Mouse (Mus musculus) kidney, embryonic 15.5 days (tissue): ENCODE measurements around the gene Dgkq. TPM values are rescaled to one million over a fixed set of nuclear protein-coding genes. Genes with fewer than 3 reads are reported as not detected.

ENCODE experiments used
- ATAC-seq: fragments of 200-750 bp; cut with Nextera tagmentation; replicated peaks from 2 replicates; pipeline ENCODE4 v1.8.0; 2017; ENCODE audit warnings: moderate TSS enrichment; ENCODE audit not compliant: low FRiP score
- H3K27ac ChIP-seq: fragments of 300-500 bp; sonication (generic); 2 replicates; pipeline ENCODE4 v1.5.1; 2015; ENCODE audit warnings: mild to moderate bottlenecking, inconsistent platforms
- H3K27me3 ChIP-seq: fragments of 300-500 bp; sonication (generic); 2 replicates; pipeline ENCODE4 v1.6.1; 2015; ENCODE audit warnings: inconsistent platforms
- H3K36me3 ChIP-seq: fragments of 300-500 bp; sonication (generic); 2 replicates; pipeline ENCODE4 v1.6.1; 2015; ENCODE audit warnings: inconsistent platforms
- H3K4me1 ChIP-seq: fragments of 300-500 bp; sonication (generic); 2 replicates; pipeline ENCODE4 v1.6.1; 2015; ENCODE audit warnings: inconsistent platforms
- H3K4me2 ChIP-seq: fragments of 300-500 bp; sonication (generic); 2 replicates; pipeline ENCODE4 v1.6.1; 2015; ENCODE audit warnings: moderate library complexity, mild to moderate bottlenecking, inconsistent platforms
- H3K4me3 ChIP-seq: fragments of 300-500 bp; sonication (generic); replicated peaks from 2 replicates; pipeline ENCODE4 v1.5.1; 2015; ENCODE audit warnings: mild to moderate bottlenecking, inconsistent platforms
- H3K9ac ChIP-seq: fragments of 300-500 bp; sonication (generic); 2 replicates; pipeline ENCODE4 v1.6.1; 2015; ENCODE audit warnings: mild to moderate bottlenecking, inconsistent platforms
- H3K9me3 ChIP-seq: fragments of 300-500 bp; sonication (generic); replicated peaks from 2 replicates; pipeline ENCODE4 v1.6.1; 2016; ENCODE audit warnings: inconsistent platforms
- WGBS: fragments of 180-500 bp; shearing (Covaris S2); methylation state at CpG from one replicate; pipeline ENCODE4 v1.1.7; 2015; ENCODE audit warnings: mixed read lengths; 5-methylcytosine and 5-hydroxymethylcytosine counted together
- polyA plus RNA-seq: library from polyadenylated mRNA; unstranded; fragments of >200 nt; fragmentation: Nextera tagmentation; extraction: Ambion mirVana; gene quantifications from 2 replicates; pipeline ENCODE4 v1.2.1, GENCODE M21; 2015

The Dgkq gene
- 10.3 and 12.6 TPM in 2 replicates for polyA plus RNA-seq

DNA sequence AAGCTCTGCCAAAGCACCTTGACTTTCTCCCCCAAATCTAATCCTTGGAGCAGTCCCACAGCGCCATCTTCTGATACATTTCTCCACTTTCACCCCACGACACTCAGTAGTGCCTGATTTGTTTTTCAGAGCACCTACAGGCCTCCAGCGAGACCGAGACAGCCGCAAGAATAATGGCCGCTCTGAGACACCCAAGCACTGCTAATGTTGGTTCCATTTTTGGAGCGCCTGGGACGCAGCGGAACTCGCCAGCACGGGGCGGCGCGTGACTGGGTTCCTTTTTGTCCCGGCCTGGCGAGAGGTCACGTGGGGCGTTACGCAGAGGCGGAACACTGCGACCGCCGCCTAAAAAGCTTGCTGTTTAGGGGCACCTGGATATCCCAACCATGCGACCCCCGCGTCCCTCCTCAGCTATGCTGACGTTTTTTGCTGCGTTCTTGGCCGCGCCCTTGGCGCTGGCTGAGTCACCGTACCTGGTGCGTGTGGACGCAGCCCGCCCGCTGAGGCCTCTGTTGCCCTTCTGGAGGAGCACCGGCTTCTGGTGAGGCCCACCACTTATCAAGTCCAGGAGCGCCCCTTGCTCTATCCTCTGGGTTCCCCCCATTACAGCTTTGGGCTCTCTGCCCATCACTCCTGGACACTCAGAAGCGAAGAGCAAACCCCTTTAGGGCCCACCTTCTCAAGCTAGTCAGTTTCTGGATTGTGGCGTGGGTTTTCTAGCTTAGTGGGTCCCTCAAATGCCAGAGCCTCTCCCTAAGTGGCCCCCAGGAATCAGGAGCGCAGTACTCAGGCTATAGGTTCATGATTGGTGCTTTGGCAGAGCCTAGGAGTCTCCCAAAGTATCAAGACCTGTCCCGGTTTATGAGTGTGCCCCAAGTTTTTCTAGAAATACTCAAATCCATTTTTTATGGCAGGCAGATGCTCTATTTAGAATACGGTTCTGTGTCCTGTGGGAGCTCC, at the start of gene Dgkq:
Gene Dgkq, minus strand, starts transcription at position 696 of the 960 bp plus-strand sequence.
- ATAC-seq, result peak; percentile 80
- no peaks in the 10 kb centered on the region for H3K9me3 ChIP-seq
- peak within 1 kb of the TSS; percentile 77 for H3K4me2 ChIP-seq
- peaks cover 16% of the 10 kb centered on the region for H3K4me1 ChIP-seq
- peaks cover 19% of the 10 kb centered on the region for H3K36me3 ChIP-seq
- peaks cover 11% of the 10 kb centered on the region; the same call in 1 of the 2 replicates for H3K27me3 ChIP-seq
- H3K4me3 ChIP-seq, result peak within 1 kb of the TSS; percentile 52
- WGBS, result 6% methylated on average over 43 of the region's 43 CpGs
- peak within 1 kb of the TSS; percentile 66 for H3K9ac ChIP-seq
- H3K27ac ChIP-seq, result peak within 1 kb of the TSS; percentile 87

DNA sequence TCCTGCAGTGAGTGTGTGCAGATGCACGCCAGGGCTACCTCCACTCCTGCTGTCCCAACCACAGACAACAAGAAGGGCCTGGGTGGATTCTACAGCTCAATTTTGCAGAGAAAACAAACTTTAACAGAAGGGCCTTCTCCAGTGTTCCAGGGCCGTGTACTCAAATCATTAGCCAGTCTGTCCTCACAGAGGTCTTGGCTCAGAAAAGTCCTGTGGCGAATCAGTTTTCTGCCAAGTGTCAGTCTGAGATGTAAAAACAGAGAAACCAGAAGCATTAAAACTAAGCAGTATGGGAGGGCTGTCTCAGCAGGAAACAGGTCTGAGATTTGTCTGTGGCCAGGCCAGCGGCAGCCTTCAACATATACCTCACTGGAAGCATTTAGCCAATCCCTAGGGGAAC, 48.6 kb upstream of the Dgkq start:
- no peaks in the 10 kb centered on the region for H3K27me3 ChIP-seq

DNA sequence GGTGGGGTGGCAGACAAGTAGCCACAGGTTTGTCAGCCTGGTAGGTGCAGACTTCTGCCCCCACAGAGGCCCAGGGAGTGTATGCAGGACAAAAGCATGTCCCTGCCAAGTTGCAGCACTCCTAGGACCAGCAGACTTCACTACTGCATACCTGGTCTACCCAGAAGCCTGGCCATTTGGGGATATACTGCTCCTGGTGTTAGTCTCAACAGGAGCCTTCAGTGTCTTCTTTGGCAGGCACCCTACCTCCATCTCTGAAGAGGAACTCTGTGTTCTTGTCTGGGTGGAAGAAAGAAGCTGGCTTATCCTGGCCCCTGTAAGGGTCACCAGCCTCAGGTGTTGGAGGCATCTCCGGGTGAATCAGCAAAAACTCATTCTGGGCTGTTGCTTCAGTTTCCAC, 46.5 kb upstream of the Dgkq start:
- Histone ChIP-seq H3K4me1 (peaks cover 12% of the 10 kb centered on the region), H3K9ac (no peak overlapping the region), H3K27ac (no peak overlapping the region), H3K9me3 (no peaks in the 10 kb centered on the region), H3K4me3 (no peak overlapping the region), H3K36me3 (no peaks in the 10 kb centered on the region), H3K4me2 (no peak overlapping the region), H3K27me3 (no peaks in the 10 kb centered on the region)
- no peak for ATAC-seq
- WGBS, result 86% methylated on average over 1 of the region's 1 CpGs

More for the DNA sequence above, 48.6 kb upstream of the Dgkq start:
- Histone ChIP-seq H3K9me3 (no peaks in the 10 kb centered on the region), H3K4me3 (no peak overlapping the region), H3K36me3 (no peaks in the 10 kb centered on the region), H3K4me1 (peaks cover 12% of the 10 kb centered on the region), H3K4me2 (no peak overlapping the region), H3K9ac (no peak overlapping the region), H3K27ac (peak overlapping the region; percentile 54; the same call in 1 of the 2 replicates)
- 29% methylated on average over 4 of the region's 4 CpGs for WGBS
- ATAC-seq, result no peak

DNA sequence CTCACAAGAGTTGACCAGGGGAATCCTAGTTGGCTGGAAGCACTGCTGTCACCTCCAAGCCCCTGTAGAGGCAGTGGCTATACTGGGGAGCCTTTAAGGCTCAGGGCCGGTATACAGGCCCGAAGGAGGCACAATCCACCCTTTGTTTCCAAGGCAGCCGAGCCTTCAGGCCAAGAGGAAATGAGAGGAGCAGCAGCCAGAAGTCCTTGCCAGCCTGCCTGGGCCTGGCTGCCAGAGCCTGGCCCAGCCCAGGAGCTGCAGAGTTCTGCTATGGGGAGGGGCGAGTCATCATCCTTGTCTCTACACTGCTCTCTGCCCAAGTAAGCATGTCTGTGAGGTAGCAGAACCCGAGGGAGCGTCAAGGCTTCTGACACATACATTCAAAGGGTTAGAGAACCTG, 44.7 kb upstream of the Dgkq start:
- 63% methylated on average over 6 of the region's 6 CpGs for WGBS
- Histone ChIP-seq H3K36me3 (no peaks in the 10 kb centered on the region), H3K9me3 (no peaks in the 10 kb centered on the region), H3K4me3 (no peak overlapping the region), H3K9ac (no peak overlapping the region), H3K4me1 (peaks cover 12% of the 10 kb centered on the region), H3K27me3 (no peaks in the 10 kb centered on the region), H3K4me2 (no peak overlapping the region), H3K27ac (no peak overlapping the region)
- ATAC-seq, result no peak

DNA sequence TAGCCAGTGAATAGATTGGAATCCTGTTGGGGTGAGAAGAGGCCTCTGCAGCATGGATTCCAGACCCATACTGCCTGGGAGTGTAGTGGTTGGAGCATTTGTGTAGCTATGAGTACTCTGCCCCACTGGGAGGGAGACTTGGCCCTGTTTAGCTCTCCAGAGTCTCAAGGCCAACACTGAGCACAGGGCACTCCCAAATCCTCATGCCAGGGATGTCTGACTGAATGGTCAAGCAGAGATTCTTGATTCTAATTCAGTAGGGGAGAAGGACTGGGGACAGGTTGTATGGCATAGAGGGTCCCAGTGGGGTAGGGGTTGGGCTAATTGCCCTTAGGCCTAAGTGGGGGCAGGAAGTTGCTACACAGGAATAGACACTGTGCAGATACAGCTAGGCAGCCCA, 44.2 kb upstream of the Dgkq start:
- no peak overlapping the region for H3K9ac ChIP-seq
- H3K4me3 ChIP-seq, result no peak overlapping the region
- H3K36me3 ChIP-seq, result 0 out of 2 replicates have a peak, but pooled peaks cover under 1% of the 10 kb centered on the region
- no peak for ATAC-seq
- no peak overlapping the region for H3K27ac ChIP-seq
- H3K27me3 ChIP-seq, result no peaks in the 10 kb centered on the region
- no peak overlapping the region for H3K4me2 ChIP-seq
- H3K4me1 ChIP-seq, result peaks cover 12% of the 10 kb centered on the region
- H3K9me3 ChIP-seq, result no peaks in the 10 kb centered on the region

DNA sequence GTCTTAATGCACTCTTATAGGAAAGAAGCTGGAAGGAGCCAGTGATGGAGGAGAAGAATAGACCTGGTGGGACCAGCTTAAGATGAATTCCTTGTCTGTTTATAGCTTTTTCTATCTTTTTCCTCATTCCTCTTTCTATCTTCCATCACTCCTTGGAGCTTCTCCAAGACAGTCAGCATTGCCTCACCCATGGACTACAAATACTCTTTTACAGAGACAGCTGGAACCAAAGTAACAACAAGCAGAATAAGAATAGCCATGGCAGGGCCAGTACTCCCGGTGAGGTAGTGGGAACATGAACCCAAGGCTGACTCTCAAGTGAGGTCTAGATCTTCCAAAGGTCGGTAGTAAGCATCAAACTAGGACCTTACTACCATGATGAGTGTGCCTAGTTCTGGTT, 43.6 kb upstream of the Dgkq start:
- ATAC-seq, result no peak
- whole genome bisulfite sequencing, result 94% methylated on average over 2 of the region's 2 CpGs
- Histone ChIP-seq H3K9me3 (no peaks in the 10 kb centered on the region), H3K4me3 (no peak overlapping the region), H3K27me3 (no peaks in the 10 kb centered on the region), H3K4me1 (peaks cover 7% of the 10 kb centered on the region), H3K9ac (no peak overlapping the region), H3K36me3 (0 out of 2 replicates have a peak, but pooled peaks cover 5% of the 10 kb centered on the region), H3K27ac (no peak overlapping the region), H3K4me2 (no peak overlapping the region)

DNA sequence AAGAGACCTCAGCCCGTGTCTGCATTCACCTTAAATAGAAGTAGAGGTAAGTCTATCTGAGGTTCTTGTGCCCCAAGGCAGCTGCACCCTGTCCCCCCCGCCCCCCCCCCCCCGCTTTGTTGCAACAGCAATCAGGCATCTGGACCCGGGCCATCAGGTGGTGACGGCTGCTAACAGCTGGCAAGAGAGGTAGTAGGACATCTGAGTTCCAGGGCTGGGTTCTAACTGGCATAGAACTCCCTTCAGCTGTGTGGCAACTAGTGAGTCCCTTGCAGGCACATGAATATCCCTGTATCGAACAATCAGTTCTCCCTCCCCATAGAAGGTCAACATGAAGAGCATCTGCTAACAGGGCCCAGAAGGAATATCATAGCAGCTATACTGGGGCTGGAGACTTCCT, 42.5 kb upstream of the Dgkq start:
- Histone ChIP-seq H3K4me2 (no peak overlapping the region), H3K27me3 (no peaks in the 10 kb centered on the region), H3K4me1 (0 out of 2 replicates have a peak, but pooled peaks cover 3% of the 10 kb centered on the region), H3K27ac (no peak overlapping the region), H3K9ac (no peak overlapping the region), H3K4me3 (no peak overlapping the region), H3K36me3 (peaks cover 16% of the 10 kb centered on the region), H3K9me3 (no peaks in the 10 kb centered on the region)
- ATAC-seq, result no peak
- 76% methylated on average over 6 of the region's 6 CpGs for WGBS

DNA sequence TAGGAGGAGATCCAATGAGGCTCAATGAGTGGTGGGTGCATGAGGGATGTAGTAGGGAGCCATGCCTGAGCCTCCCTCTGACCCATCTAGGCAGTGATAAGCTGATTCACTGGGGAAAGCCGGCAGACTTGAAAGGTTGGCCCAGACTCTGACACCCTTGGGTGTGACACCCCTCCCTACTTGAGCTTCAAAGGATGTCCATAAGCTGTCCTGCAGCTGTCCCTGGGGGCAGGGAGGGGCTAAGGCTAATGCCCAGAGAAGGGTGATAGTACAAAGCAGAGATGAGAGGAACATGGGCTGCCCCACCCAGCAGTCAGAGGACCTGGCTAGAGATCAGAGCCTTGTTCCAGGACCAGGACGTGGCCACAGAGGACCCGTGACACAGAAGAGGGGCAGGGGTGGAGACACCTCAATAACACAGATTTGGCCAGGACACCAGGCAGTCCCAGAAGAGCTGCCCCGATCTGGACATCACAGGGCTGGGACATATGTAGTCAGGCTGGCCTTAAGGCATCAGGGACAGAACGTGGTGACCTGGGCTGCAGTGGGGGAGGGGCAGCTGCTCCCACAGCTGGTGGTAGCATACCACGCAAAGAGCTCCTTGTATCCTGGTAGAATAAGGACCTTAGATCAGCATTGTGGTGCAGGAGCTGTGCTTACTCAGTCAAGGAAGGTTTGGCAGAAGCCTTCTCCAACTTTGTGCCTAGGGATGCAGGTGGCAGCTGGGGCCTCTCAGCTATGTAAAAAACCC, 39.7 kb upstream of the Dgkq start:
- no peak overlapping the region for H3K9ac ChIP-seq
- no peak overlapping the region for H3K27ac ChIP-seq
- H3K9me3 ChIP-seq, result no peaks in the 10 kb centered on the region
- H3K4me2 ChIP-seq, result no peak overlapping the region
- no peak overlapping the region for H3K4me3 ChIP-seq
- 42% methylated on average over 6 of the region's 6 CpGs for WGBS
- 0 out of 2 replicates have a peak, but pooled peaks cover 5% of the 10 kb centered on the region for H3K4me1 ChIP-seq
- ATAC-seq, result 0 out of 2 replicates have a peak, but pooled peaks have one; percentile 15
- no peaks in the 10 kb centered on the region for H3K27me3 ChIP-seq
- H3K36me3 ChIP-seq, result peaks cover 42% of the 10 kb centered on the region

DNA sequence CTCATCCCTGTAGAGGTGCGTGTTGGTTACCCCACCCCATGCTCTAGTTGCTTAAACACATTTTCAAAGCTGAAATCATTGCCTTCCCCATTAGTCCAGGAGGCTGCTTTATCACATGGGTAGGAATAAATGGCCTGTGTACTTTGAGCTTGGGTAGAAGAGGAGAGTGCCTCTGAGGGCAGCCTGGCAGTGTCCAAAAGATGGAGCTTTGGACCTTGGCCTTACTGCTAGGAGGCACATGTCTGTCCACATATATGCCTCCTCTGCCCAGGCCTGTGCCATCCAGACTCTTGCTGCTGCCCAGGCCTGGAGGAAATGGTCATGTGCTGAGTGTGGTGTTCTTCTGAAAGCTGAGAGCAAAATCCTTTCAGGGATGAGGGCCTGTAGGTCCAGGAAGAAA, 38.9 kb upstream of the Dgkq start:
- H3K36me3 ChIP-seq, result peaks cover 42% of the 10 kb centered on the region
- H3K4me1 ChIP-seq, result peaks cover 9% of the 10 kb centered on the region
- H3K9me3 ChIP-seq, result no peaks in the 10 kb centered on the region
- no peak for ATAC-seq
- no peak overlapping the region for H3K27ac ChIP-seq
- no peak overlapping the region for H3K4me3 ChIP-seq
- no peak overlapping the region for H3K4me2 ChIP-seq
- WGBS, result 88% methylated on average over 1 of the region's 1 CpGs
- no peak overlapping the region for H3K9ac ChIP-seq
- H3K27me3 ChIP-seq, result no peaks in the 10 kb centered on the region

DNA sequence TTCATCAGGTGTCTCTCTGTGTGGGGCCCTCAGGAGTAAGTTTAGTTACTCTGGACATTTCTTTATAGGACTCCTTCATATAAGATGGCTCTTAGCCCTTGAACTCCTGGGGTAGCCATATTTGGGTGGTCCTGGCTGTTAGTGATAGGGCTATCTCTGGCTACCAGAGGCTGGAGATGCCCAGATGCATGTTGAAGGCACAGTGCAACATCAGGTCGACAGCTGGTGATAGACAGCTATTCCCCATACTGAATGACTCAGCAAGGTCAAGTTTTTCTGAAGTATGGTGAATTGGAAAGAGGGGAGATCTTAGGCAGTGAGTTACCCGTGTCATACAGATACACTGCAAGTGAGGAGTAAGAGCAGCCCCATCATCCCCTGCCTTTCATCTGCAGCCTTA, 38.3 kb upstream of the Dgkq start:
- WGBS, result 88% methylated on average over 2 of the region's 2 CpGs
- H3K27me3 ChIP-seq, result no peaks in the 10 kb centered on the region

DNA sequence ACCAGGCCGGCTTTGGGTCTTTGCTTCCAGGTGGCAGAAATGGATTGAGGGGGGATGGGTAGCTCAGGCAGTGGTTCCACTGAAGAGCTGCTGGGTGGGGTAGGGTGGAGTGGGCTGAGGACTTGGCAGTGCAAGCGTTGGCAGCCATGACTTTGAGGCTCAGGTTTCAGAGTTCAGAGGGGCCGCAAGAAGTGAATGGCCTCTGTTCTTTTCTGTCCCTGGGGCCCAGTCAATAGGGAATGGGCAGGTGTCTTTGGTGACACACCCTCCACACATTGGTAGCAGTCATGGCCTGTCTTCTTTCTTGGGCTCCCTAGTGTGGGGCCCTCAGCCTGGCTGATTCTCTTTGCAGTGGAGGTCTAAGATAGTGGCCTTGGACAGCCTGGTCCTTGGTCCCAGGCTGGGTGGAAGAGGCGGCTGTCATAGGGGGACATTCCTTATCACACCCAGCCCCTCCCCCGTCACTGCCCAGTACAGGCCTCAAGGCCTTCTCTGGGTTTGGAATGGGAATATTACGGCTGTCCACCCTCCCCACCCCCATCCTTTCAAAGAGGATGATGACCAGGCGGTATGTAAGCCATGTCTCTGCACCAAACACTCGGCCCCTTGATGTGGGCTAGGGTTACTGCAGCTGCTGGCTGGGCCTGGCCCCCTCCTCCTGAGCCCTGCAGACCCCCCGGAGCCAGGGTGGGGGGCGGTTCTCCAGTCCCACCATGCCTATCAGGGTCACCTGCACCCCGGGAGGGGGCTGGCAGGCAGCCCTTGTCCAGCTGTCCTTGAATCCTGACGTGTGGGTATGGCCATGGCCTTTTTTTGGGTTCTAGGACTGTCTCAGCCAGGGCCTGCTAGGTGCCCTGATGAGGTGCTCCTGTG, 34.5 kb upstream of the Dgkq start:
- WGBS, result 66% methylated on average over 12 of the region's 12 CpGs
- Histone ChIP-seq H3K36me3 (peaks cover 42% of the 10 kb centered on the region), H3K27me3 (no peaks in the 10 kb centered on the region), H3K9ac (no peak overlapping the region), H3K9me3 (no peaks in the 10 kb centered on the region), H3K4me2 (no peak overlapping the region), H3K27ac (no peak overlapping the region), H3K4me1 (peaks cover 51% of the 10 kb centered on the region), H3K4me3 (no peak overlapping the region)
- no peak; the same call in 1 of the 2 replicates for ATAC-seq

More for the DNA sequence above, 38.3 kb upstream of the Dgkq start:
- Histone ChIP-seq H3K9me3 (no peaks in the 10 kb centered on the region), H3K4me3 (no peak overlapping the region), H3K4me2 (no peak overlapping the region), H3K36me3 (peaks cover 42% of the 10 kb centered on the region), H3K4me1 (peaks cover 15% of the 10 kb centered on the region), H3K27ac (no peak overlapping the region), H3K9ac (no peak overlapping the region)
- ATAC-seq, result no peak
